Mouse (Mus musculus): ENCODE data around the gene Bex3.
"Not testable (repeated sequence)": the region's sequence is repeated elsewhere in the genome, so short reads cannot be mapped to it uniquely, and the experiment has no call there.

Gene Bex3

GRCm38 (mm10) chrX:136269743-136270392 lies at the start of gene Bex3:
Bex3 (plus strand) TSS chrX:136270253.
- DNase-seq (ENCODE audit: low spot score): peak; percentile 51

- DNase-seq (ENCODE audit: low spot score): no peak
Measured at GRCm38 (mm10) chrX:136223714-136224113, 46.3 kb upstream of the Bex3 start.

GRCm38 (mm10) chrX:136227768-136228167 lies 42.3 kb upstream of the Bex3 start:
- DNase-seq (ENCODE audit: low spot score): no peak

GRCm38 (mm10) chrX:136238118-136238517 lies 31.9 kb upstream of the Bex3 start:
- DNase-seq (ENCODE audit: low spot score): peak; percentile 34

- no peak for DNase-seq (ENCODE audit: low spot score)
Measured at GRCm38 (mm10) chrX:136243181-136243580, 26.9 kb upstream of the Bex3 start.

DNA sequence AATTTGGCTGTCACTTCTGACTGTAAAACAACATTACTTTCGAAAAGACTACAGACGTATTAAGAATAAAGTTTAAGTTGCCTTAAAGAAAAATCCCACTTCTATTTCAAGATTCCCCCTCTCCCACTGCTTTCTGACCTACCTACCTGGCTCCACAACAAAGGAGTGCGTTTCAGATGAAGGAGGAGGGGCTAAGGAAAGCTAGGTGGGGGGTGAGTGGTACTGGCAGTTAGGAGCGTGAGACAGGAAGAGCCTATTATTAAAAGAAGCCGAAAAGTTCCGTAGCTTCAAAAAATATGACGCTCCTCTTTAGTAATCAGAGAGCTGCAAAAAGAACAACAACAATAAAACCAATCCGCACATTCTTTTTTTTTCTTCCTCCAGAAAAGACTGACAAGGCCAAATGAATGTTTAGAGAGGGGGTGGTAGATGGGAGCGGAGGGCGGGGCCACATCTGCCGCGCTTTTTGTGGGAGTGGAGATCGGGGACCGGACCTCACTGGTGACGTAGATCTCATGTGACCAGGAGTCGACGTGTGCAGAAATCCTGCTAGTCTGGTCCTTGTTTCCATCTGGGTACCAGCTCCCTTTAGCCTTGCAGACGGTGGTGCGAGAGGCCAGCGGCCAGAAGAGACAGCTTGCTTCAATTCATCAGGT lies 25.4 kb upstream of the Bex3 start, which contains the start of gene Tceal9:
Gene Tceal9 (plus strand): TSS at position 506 of the 656 bp plus-strand sequence.
- DNase-seq (ENCODE audit: low spot score): peak; percentile 78

- DNase-seq (ENCODE audit: low spot score): peak; percentile 13
Measured at GRCm38 (mm10) chrX:136245521-136246071, 24.5 kb upstream of the Bex3 start.

DNA sequence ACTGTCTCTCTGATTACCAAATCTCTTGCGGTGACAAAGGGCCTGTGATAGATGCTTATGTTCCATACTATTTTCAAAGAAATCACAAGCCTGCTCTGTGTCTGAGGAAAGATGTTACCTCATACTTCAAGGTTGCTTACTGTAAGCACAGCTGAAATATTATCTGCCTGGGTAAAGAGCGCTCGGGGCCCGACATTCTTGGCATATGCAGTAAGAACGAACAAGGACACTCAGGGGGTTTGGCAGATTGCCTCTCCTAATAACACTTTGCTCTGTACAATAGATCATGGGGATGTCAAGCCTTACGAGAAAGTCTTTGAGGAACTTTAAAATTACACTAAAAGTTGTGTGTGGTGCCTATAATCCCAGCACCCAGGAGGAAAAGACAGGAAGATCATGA lies 21.2 kb upstream of the Bex3 start:
- peak; percentile 42 for DNase-seq (ENCODE audit: low spot score)

DNA sequence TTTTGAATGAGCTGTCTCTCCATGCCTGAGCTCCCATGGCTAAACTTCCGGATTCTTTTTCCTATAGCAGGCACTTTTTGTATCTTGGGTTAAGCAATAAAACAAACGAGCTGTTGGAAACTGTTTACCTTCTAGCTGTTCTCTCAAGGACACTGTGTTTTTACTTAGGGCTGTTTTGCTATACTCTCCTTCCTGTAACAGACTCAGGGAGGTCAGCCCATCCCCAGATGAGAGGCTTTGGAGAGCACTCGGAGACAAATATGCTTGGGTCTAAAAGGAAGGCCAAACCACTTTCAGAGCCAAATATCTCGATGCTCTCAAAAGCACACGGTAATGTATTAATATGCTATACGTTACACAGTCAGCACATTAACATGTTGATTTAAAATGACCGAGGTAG lies 20.4 kb upstream of the Bex3 start:
- DNase-seq (ENCODE audit: low spot score): peak; percentile 51

- no peak for DNase-seq (ENCODE audit: low spot score)
Measured at GRCm38 (mm10) chrX:136252023-136252729, 17.9 kb upstream of the Bex3 start.

DNA sequence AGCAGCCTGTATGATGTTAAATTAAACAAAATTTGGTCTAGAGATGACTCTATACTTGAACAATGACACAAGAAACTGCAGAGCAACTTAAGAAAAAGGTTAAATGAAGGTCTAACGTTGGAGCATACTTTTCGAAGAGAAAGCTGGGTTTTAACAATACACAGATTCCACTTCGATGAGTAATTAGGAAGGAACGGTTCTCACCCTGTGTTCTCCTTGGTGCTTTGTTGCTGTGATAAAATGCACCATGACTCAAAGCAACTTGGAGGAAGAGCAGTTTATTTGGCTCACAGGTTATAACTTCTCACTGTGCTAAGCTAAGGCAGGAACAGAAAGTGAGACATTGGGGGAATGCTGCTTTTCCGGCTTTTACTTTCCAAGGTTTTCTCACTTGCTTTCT lies 2.3 kb upstream of the Bex3 start:
- DNase-seq (ENCODE audit: low spot score): no peak

GRCm38 (mm10) chrX:136268173-136268572 lies 1.9 kb upstream of the Bex3 start:
- no peak for DNase-seq (ENCODE audit: low spot score)

DNA sequence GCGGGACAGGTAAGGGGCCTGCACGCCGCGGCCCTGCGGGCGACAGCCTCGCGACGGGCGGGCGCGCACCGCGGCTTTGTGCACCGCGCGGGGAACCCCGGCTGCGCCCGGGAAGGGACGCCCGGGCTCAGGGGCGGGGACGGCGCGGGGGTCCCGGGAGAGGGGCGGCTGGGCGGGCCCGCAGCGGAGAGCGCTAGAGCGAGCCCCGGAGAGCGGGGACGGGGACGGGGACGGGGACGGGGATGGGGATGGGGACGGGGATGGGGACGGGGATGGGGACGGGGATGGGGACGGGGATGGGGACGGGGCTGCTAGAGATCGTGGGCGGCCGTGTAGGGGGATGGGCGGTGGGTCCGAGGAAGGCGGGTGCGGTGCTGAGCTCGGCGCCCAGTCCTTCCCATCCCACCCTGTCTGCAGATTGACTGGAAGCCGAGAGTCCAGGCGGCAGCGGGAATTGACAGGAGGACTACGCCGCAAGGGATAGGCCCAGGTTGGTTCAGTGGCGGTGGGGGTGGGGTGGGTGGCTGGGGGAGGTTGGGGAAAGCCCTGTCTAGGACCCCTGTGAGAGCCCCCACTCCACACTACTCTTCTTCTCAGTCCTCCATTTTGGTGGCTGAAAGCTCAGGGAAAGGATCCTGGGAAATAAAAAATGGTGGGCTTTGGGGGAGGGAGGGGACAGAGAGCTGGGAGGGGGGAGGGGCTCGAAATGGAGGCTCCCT lies 499 bp downstream of the Bex3 start:
- DNase-seq (ENCODE audit: low spot score): not testable (repeated sequence)

DNA sequence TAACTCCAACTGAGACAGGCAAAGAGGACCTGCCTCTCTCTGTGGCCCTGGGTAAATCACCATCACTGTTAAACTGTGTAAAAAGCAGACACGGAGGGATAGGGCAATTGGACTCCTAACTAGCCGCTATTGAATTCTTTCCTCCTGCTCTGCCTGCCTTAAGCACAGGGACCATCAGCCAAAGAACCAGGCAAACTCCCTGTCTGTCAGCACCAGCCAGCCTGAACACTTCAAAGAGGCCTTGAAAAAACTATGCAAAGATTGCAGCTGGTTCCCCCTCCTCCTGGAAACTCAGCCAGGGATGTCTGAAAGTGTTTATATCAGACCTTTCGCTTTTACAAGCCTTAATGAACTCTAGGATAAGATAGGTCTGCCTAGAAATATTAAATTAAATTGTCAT lies 4.5 kb downstream of the Bex3 start:
- DNase-seq (ENCODE audit: low spot score): no peak

DNA sequence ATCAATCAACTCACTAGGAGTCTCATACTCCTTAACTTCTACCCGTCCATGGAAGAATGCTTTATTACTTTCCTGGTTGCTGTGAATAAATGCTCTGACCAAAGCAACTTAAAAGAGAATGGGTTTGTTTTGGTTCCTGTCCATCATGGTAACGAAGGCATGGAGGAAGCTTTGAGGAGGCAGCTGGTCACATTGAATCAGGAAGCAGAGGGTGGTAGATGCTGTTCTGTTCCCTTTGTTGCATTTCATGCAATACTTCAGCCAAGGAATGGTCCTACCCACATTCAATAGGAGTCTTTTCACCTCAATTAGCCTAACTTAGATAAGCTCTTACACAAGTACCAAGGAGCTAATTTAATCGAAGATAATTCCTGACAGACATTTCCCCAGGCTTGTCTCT lies 5.3 kb downstream of the Bex3 start:
- no peak for DNase-seq (ENCODE audit: low spot score)

DNA sequence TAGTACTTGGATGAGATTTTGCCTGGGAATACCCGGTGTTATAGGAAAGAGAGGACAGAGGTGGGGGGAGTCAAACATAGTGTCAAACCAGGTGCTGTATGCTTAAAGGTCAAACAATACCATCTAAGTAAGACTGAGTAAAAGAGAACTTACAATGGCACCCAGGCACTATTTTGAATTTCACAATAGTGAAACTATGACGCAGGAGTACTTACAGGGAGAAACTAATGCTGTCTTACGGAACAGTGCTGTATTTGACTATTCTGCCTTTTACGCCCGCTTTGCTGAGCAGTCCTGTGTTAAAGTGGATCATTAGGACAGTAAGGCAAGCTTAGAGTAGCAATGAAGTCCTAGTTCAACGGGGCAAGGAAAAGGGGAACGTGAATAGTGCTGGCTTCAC lies 7.5 kb downstream of the Bex3 start:
- no peak for DNase-seq (ENCODE audit: low spot score)

DNA sequence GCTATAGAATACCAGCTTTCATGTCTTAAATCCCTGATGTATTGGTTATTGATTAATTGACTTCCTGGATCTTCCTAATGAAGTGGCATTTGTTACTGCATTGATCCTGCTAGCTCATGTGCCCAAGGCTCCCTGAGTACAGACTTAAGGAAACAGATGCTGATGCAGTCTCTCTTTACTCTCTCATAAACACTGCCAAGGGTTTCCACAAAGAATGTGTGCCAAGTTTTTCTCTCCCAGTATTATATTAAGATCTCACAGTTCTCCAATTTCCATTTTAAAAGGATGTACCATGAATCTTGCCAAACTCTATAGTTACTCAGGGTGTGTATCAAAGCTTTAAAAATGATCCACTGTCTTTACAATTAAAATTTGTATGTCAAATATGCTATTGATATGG lies 8.3 kb downstream of the Bex3 start:
- DNase-seq (ENCODE audit: low spot score): no peak

GRCm38 (mm10) chrX:136279410-136279809 lies 9.4 kb downstream of the Bex3 start:
- DNase-seq (ENCODE audit: low spot score): no peak

- no peak for DNase-seq (ENCODE audit: low spot score)
Measured at GRCm38 (mm10) chrX:136290817-136291281, 20.8 kb downstream of the Bex3 start.

- peak; percentile 9 for DNase-seq (ENCODE audit: low spot score)
Measured at GRCm38 (mm10) chrX:136304295-136304694, 34.2 kb downstream of the Bex3 start.

DNA sequence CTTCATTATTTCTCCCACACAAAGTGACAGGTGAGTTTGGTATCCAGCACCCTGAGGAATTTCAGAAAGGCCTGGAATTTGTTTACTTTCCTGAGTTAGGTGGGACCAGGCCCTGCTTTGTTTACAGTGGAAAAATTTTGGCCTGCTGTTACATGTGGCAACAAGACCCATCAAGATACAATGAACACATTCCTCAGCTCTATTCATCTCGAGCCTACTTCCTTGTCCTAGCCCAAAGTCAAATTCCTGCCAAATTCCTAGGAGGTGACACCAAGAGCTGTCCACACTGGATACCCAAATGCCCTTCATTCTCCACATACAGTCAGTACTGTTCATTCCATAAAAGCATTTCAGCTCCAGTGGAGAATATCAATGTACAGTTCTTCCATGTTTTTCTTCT lies 36.1 kb downstream of the Bex3 start:
- no peak for DNase-seq (ENCODE audit: low spot score)

DNA sequence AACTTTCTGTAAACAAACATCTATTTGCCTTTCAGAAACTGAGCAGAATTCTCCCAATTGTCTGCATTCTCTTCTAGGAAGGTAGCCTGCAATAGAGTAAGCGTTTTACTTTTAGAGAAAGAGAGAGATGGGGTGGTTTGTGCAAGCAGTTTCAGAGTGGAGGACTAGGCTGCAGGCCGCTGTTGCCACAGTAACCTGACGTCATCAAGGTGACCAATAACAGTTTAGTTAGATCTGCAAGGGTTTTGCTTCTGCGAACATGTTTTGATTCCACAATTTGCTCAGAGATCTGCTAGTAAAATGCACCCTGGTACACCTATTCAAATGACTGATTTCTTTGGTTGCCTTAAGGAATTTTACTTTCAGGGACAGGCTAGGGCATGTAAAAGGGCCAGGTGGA lies 43.2 kb downstream of the Bex3 start:
- DNase-seq (ENCODE audit: low spot score): peak; percentile 7

Data from lung, postnatal 25 days (tissue).